Mouse (Mus musculus) NIH3T3 (cell line): ENCODE data around the gene Arnt2.

Experiments used
- DNase-seq: peaks from one replicate; pipeline ENCODE4 v3.0.0-alpha.2; 2012; ENCODE audit warnings: low read depth

Gene Arnt2

GRCm38 (mm10) chr7:84409896-84410521 lies at the start of gene Arnt2:
TSS of gene Arnt2 (minus strand) at chr7:84410176.
- DNase-seq: peak; percentile 76

- no peak for DNase-seq
These were observed 41.7 kb upstream of the Arnt2 start for GRCm38 (mm10) chr7:84451681-84452080.

- DNase-seq: no peak
These were observed 39.1 kb upstream of the Arnt2 start for GRCm38 (mm10) chr7:84449066-84449465.

GRCm38 (mm10) chr7:84448512-84448911 lies 38.5 kb upstream of the Arnt2 start:
- no peak for DNase-seq

- no peak for DNase-seq
These were observed 37.9 kb upstream of the Arnt2 start for GRCm38 (mm10) chr7:84447740-84448435.

GRCm38 (mm10) chr7:84447060-84447459 lies 37.1 kb upstream of the Arnt2 start:
- peak; percentile 94 for DNase-seq

- DNase-seq: peak; percentile 84
These were observed 32.5 kb upstream of the Arnt2 start for GRCm38 (mm10) chr7:84442343-84442911.

GRCm38 (mm10) chr7:84439606-84440005 lies 29.6 kb upstream of the Arnt2 start:
- DNase-seq: peak; percentile 22

GRCm38 (mm10) chr7:84434901-84435300 lies 24.9 kb upstream of the Arnt2 start:
- DNase-seq: no peak

- peak; percentile 77 for DNase-seq
These were observed 22.2 kb upstream of the Arnt2 start for GRCm38 (mm10) chr7:84432151-84432550.

- no peak for DNase-seq
These were observed 17.2 kb upstream of the Arnt2 start for GRCm38 (mm10) chr7:84427221-84427620.

- DNase-seq: peak; percentile 80
These were observed 14.9 kb upstream of the Arnt2 start for GRCm38 (mm10) chr7:84424670-84425385.

GRCm38 (mm10) chr7:84421753-84422152 lies 11.8 kb upstream of the Arnt2 start:
- DNase-seq: no peak

GRCm38 (mm10) chr7:84421291-84421665 lies 11.3 kb upstream of the Arnt2 start:
- DNase-seq: no peak

GRCm38 (mm10) chr7:84420581-84421290 lies 10.8 kb upstream of the Arnt2 start:
- DNase-seq: no peak

- no peak for DNase-seq
These were observed 7.5 kb upstream of the Arnt2 start for GRCm38 (mm10) chr7:84417441-84417840.

- DNase-seq: no peak
These were observed 2.6 kb upstream of the Arnt2 start for GRCm38 (mm10) chr7:84412570-84412969.

GRCm38 (mm10) chr7:84409241-84409895 lies 608 bp downstream of the Arnt2 start:
- DNase-seq: peak; percentile 69

- DNase-seq: no peak
These were observed 1.7 kb downstream of the Arnt2 start for GRCm38 (mm10) chr7:84408282-84408681.

- DNase-seq: peak; percentile 74
These were observed 6.6 kb downstream of the Arnt2 start for GRCm38 (mm10) chr7:84403371-84403770.

GRCm38 (mm10) chr7:84401641-84402455 lies 8.1 kb downstream of the Arnt2 start:
- no peak for DNase-seq
